Mouse (Mus musculus): Measurements from ENCODE around the gene Rcsd1. TPM values are rescaled to one million over a fixed set of nuclear protein-coding genes. Genes with fewer than 3 reads are reported as not detected.
"Not testable (repeated sequence)": the region's sequence is repeated elsewhere in the genome, so short reads cannot be mapped to it uniquely, and the experiment has no call there.

The Rcsd1 gene
- total and polyA plus RNA-seq, 2 experiments = 2.6 to 3.3 TPM

DNA sequence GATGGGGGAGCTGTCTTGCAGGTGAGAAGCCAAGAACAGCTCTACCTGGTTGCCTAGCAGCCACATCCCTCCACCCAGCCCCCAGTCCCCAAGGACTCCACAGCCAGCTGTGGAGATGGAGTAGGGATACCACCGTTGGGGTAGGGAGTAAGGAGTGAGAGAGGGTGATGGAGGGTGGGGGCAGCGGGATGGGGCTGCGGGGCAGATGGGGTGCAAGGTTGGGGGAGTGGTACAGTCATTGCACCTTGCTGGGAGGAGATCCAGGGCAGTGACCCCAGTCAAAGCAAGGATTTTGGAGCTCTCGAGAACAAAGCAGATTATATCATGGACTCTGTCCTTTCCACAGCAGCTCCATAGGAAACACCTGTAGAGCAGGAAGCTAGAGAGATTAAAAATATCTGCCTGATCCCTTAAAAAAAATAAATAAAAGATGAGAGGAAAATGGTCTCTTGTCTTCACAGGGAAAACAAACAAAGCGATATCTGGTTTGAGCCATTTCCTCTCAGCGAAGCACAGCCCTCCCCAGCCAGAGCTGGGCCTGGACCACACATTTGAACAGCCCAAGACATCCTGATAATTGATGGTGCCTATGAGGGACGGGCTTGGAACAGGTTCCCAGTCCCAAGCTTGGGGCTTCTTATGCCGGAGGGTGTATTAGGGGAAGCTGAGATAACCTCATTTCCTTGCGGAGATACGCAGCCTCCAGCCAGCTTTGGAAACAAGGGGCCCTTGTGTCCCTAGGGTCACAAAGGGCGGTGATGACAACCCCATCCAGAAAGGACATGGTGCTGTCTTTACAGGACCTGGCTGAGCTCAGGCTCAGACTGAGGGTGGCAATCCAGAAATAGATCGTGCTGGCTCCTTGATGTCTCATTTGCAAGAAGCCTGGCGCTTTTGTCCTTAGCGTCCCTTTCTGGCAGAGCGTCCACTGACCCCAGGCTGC is 25.0 kb downstream of the Rcsd1 start:
- Histone ChIP-seq H3K79me2 (ENCODE audit: control insufficient read depth, insufficient read depth, low read length) (no peaks in the 10 kb centered on the region), H3K9ac (ENCODE audit: low read depth, low read length) (no peak overlapping the region), H3K27ac (replicated peaks; ENCODE audit: insufficient read depth, low read depth, low read length) (peak overlapping the region; percentile 15; the same call in 1 of the 2 replicates), H3K36me3 (ENCODE audit: control insufficient read depth, insufficient read depth, low read length) (no peaks in the 10 kb centered on the region), H3K27me3 (ENCODE audit: control insufficient read depth, insufficient read depth, low read length) (no peaks in the 10 kb centered on the region), H3K4me3 (ENCODE audit: insufficient read depth, low read depth, low read length) (no peak overlapping the region), H3K4me1 (ENCODE audit: control insufficient read depth, insufficient read depth, low read length) (peaks cover 12% of the 10 kb centered on the region; the same call in 1 of the 2 replicates)
- WGBS = 73% methylated on average over 15 of the region's 15 CpGs
- no peak for TF ChIP-seq CTCF (IDR thresholded peaks at IDR 0.05; ENCODE audit: low read depth, low read length)
- DNase-seq (ENCODE audit: extremely low read depth, low read depth, low spot score) = peak; percentile 36

GRCm38 (mm10) chr1:165682056-165682853 is 27.3 kb downstream of the Rcsd1 start:
- H3K79me2 ChIP-seq (ENCODE audit: control insufficient read depth, insufficient read depth, low read length) = no peaks in the 10 kb centered on the region
- H3K27ac ChIP-seq (replicated peaks; ENCODE audit: insufficient read depth, low read depth, low read length) = peak overlapping the region; percentile 73
- TF ChIP-seq CTCF (IDR thresholded peaks at IDR 0.05; ENCODE audit: low read depth, low read length) = no peak
- no peak for TF ChIP-seq POLR2A (IDR thresholded peaks at IDR 0.05; ENCODE audit: extremely low read depth, insufficient read depth, low read length)
- 71% methylated on average over 18 of the region's 18 CpGs for WGBS
- peaks cover 12% of the 10 kb centered on the region; the same call in 1 of the 2 replicates for H3K4me1 ChIP-seq (ENCODE audit: control insufficient read depth, insufficient read depth, low read length)
- H3K9ac ChIP-seq (ENCODE audit: low read depth, low read length) = no peak overlapping the region
- no peaks in the 10 kb centered on the region for H3K36me3 ChIP-seq (ENCODE audit: control insufficient read depth, insufficient read depth, low read length)
- DNase-seq (ENCODE audit: extremely low read depth, low read depth, low spot score) = peak; percentile 50
- H3K4me3 ChIP-seq (ENCODE audit: insufficient read depth, low read depth, low read length) = no peak overlapping the region
- H3K27me3 ChIP-seq (ENCODE audit: control insufficient read depth, insufficient read depth, low read length) = no peaks in the 10 kb centered on the region

- peaks cover 12% of the 10 kb centered on the region; the same call in 1 of the 2 replicates for H3K4me1 ChIP-seq (ENCODE audit: control insufficient read depth, insufficient read depth, low read length)
- 69% methylated on average over 13 of the region's 13 CpGs for WGBS
- no peak for DNase-seq (ENCODE audit: extremely low read depth, low read depth, low spot score)
- peak overlapping the region; percentile 47 for H3K27ac ChIP-seq (replicated peaks; ENCODE audit: insufficient read depth, low read depth, low read length)
- no peak overlapping the region for H3K4me3 ChIP-seq (ENCODE audit: insufficient read depth, low read depth, low read length)
- H3K27me3 ChIP-seq (ENCODE audit: control insufficient read depth, insufficient read depth, low read length) = no peaks in the 10 kb centered on the region
- H3K79me2 ChIP-seq (ENCODE audit: control insufficient read depth, insufficient read depth, low read length) = no peaks in the 10 kb centered on the region
- TF ChIP-seq CTCF (IDR thresholded peaks at IDR 0.05; ENCODE audit: low read depth, low read length) (no peak), POLR2A (IDR thresholded peaks at IDR 0.05; ENCODE audit: extremely low read depth, insufficient read depth, low read length) (no peak)
- no peaks in the 10 kb centered on the region for H3K36me3 ChIP-seq (ENCODE audit: control insufficient read depth, insufficient read depth, low read length)
- H3K9ac ChIP-seq (ENCODE audit: low read depth, low read length) = no peak overlapping the region
These were observed 28.3 kb downstream of the Rcsd1 start for GRCm38 (mm10) chr1:165681045-165681794.

DNA sequence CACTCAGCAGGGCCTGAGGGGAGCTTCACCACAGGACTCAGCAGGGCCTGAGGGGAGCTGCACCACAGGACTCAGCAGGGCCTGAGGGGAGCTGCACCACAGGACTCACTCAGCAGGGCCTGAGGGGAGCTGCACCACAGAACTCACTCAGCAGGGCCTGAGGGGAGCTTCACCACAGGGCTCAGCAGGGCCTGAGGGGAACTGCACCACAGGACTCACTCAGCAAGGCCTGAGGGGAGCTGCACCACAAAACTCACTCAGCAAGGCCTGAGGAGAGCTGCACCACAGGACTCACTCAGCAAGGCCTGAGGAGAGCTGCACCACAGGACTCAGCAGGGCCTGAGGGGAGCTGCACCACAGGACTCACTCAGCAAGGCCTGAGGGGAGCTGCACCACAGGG is 29.5 kb downstream of the Rcsd1 start:
- not testable (repeated sequence) for DNase-seq (ENCODE audit: extremely low read depth, low read depth, low spot score); H3K27me3 ChIP-seq (ENCODE audit: control insufficient read depth, insufficient read depth, low read length); H3K79me2 ChIP-seq (ENCODE audit: control insufficient read depth, insufficient read depth, low read length); H3K36me3 ChIP-seq (ENCODE audit: control insufficient read depth, insufficient read depth, low read length); H3K9ac ChIP-seq (ENCODE audit: low read depth, low read length); H3K4me3 ChIP-seq (ENCODE audit: insufficient read depth, low read depth, low read length)
- H3K4me1 ChIP-seq (ENCODE audit: control insufficient read depth, insufficient read depth, low read length) = peaks cover 12% of the 10 kb centered on the region; the same call in 1 of the 2 replicates
- peak overlapping the region; percentile 34 for H3K27ac ChIP-seq (replicated peaks; ENCODE audit: insufficient read depth, low read depth, low read length)

- peak overlapping the region; percentile 34 for H3K27ac ChIP-seq (replicated peaks; ENCODE audit: insufficient read depth, low read depth, low read length)
- H3K27me3 ChIP-seq (ENCODE audit: control insufficient read depth, insufficient read depth, low read length) = no peaks in the 10 kb centered on the region
- no peaks in the 10 kb centered on the region for H3K36me3 ChIP-seq (ENCODE audit: control insufficient read depth, insufficient read depth, low read length)
- WGBS = 42% methylated on average over 3 of the region's 3 CpGs
- no peak overlapping the region for H3K4me3 ChIP-seq (ENCODE audit: insufficient read depth, low read depth, low read length)
- H3K9ac ChIP-seq (ENCODE audit: low read depth, low read length) = no peak overlapping the region
- no peak for TF ChIP-seq POLR2A (IDR thresholded peaks at IDR 0.05; ENCODE audit: extremely low read depth, insufficient read depth, low read length)
- TF ChIP-seq CTCF (IDR thresholded peaks at IDR 0.05; ENCODE audit: low read depth, low read length) = peak; percentile 47
- DNase-seq (ENCODE audit: extremely low read depth, low read depth, low spot score) = peak; percentile 50
- H3K4me1 ChIP-seq (ENCODE audit: control insufficient read depth, insufficient read depth, low read length) = peaks cover 12% of the 10 kb centered on the region; the same call in 1 of the 2 replicates
- H3K79me2 ChIP-seq (ENCODE audit: control insufficient read depth, insufficient read depth, low read length) = 0 out of 2 replicates have a peak, but pooled peaks cover 4% of the 10 kb centered on the region
These were observed 29.9 kb downstream of the Rcsd1 start for GRCm38 (mm10) chr1:165679618-165679997.
